Mouse (Mus musculus) central nervous system, embryonic 14 days (tissue): Measurements from ENCODE around the gene Lrrtm4. TPM values are rescaled to one million over a fixed set of nuclear protein-coding genes. Genes with fewer than 3 reads are reported as not detected.

ENCODE experiments used
- polyA plus RNA-seq: library from polyadenylated mRNA; depleted of rRNA; stranded (reverse); fragments of >200 nt; gene quantifications from 2 replicates; pipeline ENCODE4 v1.2.3, GENCODE M21; 2012; rRNA removed

The Lrrtm4 gene
- polyA plus RNA-seq: 8.3 and 8.5 TPM in 2 replicates

DNA sequence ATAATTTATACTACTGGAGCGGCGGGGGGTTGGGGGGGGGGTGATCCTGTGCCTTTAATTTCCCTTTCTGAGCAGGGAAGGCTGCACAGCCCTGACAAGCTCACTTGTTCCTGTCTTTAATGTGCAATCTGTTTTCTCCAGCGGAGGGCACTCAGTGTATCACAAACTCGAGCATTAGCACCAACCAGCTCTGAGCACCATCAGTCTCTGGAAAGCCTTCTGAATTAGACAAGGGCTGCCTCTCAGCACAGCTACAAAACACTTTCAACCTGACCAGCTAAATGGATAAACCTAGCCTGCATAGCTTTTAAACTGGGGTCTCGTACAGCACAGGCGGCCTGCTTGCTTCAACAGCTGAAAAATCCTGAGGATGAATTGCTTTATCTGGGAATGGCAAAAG is at the start of gene Lrrtm4:
Gene Lrrtm4, plus strand, starts transcription at position 113 of the 400 bp plus-strand sequence.

Other genes starting within 250 kb of the Lrrtm4 start
- not detected in 2 replicates for gene Gm20594, start 201.0 kb upstream of the Lrrtm4 start, polyA plus RNA-seq